Mouse (Mus musculus): Measurements from ENCODE around the gene Itga1. TPM values are rescaled to one million over a fixed set of nuclear protein-coding genes. Genes with fewer than 3 reads are reported as not detected.

The Itga1 gene
- total RNA-seq, 2 experiments from 2014 or later: 5.3 to 7.4 TPM

- no peak for DNase-seq (ENCODE audit: extremely low spot score in 1 of 2, low spot score in 1 of 2)
These were observed 34.3 kb downstream of the Itga1 start for GRCm38 (mm10) chr13:115067324-115067967.

GRCm38 (mm10) chr13:115057555-115057954, 44.2 kb downstream of the Itga1 start:
- DNase-seq (ENCODE audit: extremely low spot score in 1 of 2, low spot score in 1 of 2): no peak

- no peak for DNase-seq (ENCODE audit: extremely low spot score in 1 of 2, low spot score in 1 of 2)
These were observed 47.0 kb downstream of the Itga1 start for GRCm38 (mm10) chr13:115054783-115055182.

- no peak for DNase-seq (ENCODE audit: extremely low spot score in 1 of 2, low spot score in 1 of 2)
These were observed 49.2 kb downstream of the Itga1 start for GRCm38 (mm10) chr13:115052568-115052967.

GRCm38 (mm10) chr13:115050660-115051559, 50.9 kb downstream of the Itga1 start:
- no peak for DNase-seq (ENCODE audit: extremely low spot score in 1 of 2, low spot score in 1 of 2)

- no peak for DNase-seq (ENCODE audit: extremely low spot score in 1 of 2, low spot score in 1 of 2)
These were observed 59.1 kb downstream of the Itga1 start for GRCm38 (mm10) chr13:115042652-115043051.

GRCm38 (mm10) chr13:115037304-115037703, 64.5 kb downstream of the Itga1 start:
- no peak for DNase-seq (ENCODE audit: extremely low spot score in 1 of 2, low spot score in 1 of 2)

- no peak for DNase-seq (ENCODE audit: extremely low spot score in 1 of 2, low spot score in 1 of 2)
These were observed 66.4 kb downstream of the Itga1 start for GRCm38 (mm10) chr13:115035387-115035786.

GRCm38 (mm10) chr13:115033135-115033534, 68.6 kb downstream of the Itga1 start:
- no peak for DNase-seq (ENCODE audit: extremely low spot score in 1 of 2, low spot score in 1 of 2)

GRCm38 (mm10) chr13:115031177-115032000, 70.4 kb downstream of the Itga1 start:
- no peak for DNase-seq (ENCODE audit: extremely low spot score in 1 of 2, low spot score in 1 of 2)

GRCm38 (mm10) chr13:115025394-115025793, 76.4 kb downstream of the Itga1 start:
- DNase-seq (ENCODE audit: extremely low spot score in 1 of 2, low spot score in 1 of 2): no peak

- no peak for DNase-seq (ENCODE audit: extremely low spot score in 1 of 2, low spot score in 1 of 2)
These were observed 79.5 kb downstream of the Itga1 start for GRCm38 (mm10) chr13:115022117-115022787.

GRCm38 (mm10) chr13:115021411-115021810, 80.4 kb downstream of the Itga1 start:
- no peak for DNase-seq (ENCODE audit: extremely low spot score in 1 of 2, low spot score in 1 of 2)

- no peak for DNase-seq (ENCODE audit: extremely low spot score in 1 of 2, low spot score in 1 of 2)
These were observed 81.0 kb downstream of the Itga1 start for GRCm38 (mm10) chr13:115020727-115021126.

GRCm38 (mm10) chr13:115017545-115017944, 84.2 kb downstream of the Itga1 start:
- DNase-seq (ENCODE audit: extremely low spot score in 1 of 2, low spot score in 1 of 2): no peak

GRCm38 (mm10) chr13:115011547-115011946, 90.2 kb downstream of the Itga1 start:
- no peak for DNase-seq (ENCODE audit: extremely low spot score in 1 of 2, low spot score in 1 of 2)

GRCm38 (mm10) chr13:115006213-115006835, 95.4 kb downstream of the Itga1 start:
- no peak for DNase-seq (ENCODE audit: extremely low spot score in 1 of 2, low spot score in 1 of 2)

GRCm38 (mm10) chr13:115005342-115005741, 96.4 kb downstream of the Itga1 start:
- DNase-seq (ENCODE audit: extremely low spot score in 1 of 2, low spot score in 1 of 2): no peak

GRCm38 (mm10) chr13:115003444-115004053, 98.2 kb downstream of the Itga1 start:
- DNase-seq (ENCODE audit: extremely low spot score in 1 of 2, low spot score in 1 of 2): no peak

Measured in layer of hippocampus, postnatal 25 days (tissue).